Comparison of ENCODE assay signal across 15 mouse cellular contexts in genomic region chr7:138854201-138854600, GRCm38 (mm10).
"Had no signal": no experiment of that assay in that cellular context is flagged by ENCODE, and none has a peak within 500 bp of the region (broad histone marks: within the 10 kb centered on the region; RNA-seq: fewer than 3 reads in every experiment).

No protein-coding gene starts in this region.

- ATAC-seq: midbrain, embryonic 13.5 days; midbrain, embryonic 16.5 days had no signal

- H3K27ac ChIP-seq: midbrain, embryonic 10.5 days; midbrain, embryonic 13.5 days; neural tube, embryonic 13.5 days; neural tube, embryonic 15.5 days; stomach, embryonic 15.5 days; stomach, postnatal 0 days had no signal

- DNase-seq: lung, adult 18-20 months; lung, embryonic 14.5 days; lung, postnatal 10 days; lung, postnatal 4 days; right cerebral cortex, postnatal 14 days; thymus, postnatal 14 days; thymus, postnatal 36 days had no signal

- H3K9me3 ChIP-seq: midbrain, embryonic 10.5 days; midbrain, embryonic 13.5 days; neural tube, embryonic 13.5 days; neural tube, embryonic 15.5 days; stomach, embryonic 15.5 days had no signal

- H3K27me3 ChIP-seq: midbrain, embryonic 13.5 days; neural tube, embryonic 13.5 days; neural tube, embryonic 15.5 days; stomach, embryonic 15.5 days had no signal

- H3K9ac ChIP-seq: lung, embryonic 14.5 days; midbrain, embryonic 13.5 days; neural tube, embryonic 13.5 days; neural tube, embryonic 15.5 days; stomach, embryonic 15.5 days had no signal

- H3K4me3 ChIP-seq: midbrain, embryonic 10.5 days; midbrain, embryonic 13.5 days; myocyte; neural tube, embryonic 13.5 days; neural tube, embryonic 15.5 days; stomach, embryonic 15.5 days had no signal

- H3K4me2 ChIP-seq: lung, embryonic 14.5 days; midbrain, embryonic 13.5 days; neural tube, embryonic 13.5 days; neural tube, embryonic 15.5 days; stomach, embryonic 15.5 days had no signal
